Mouse (Mus musculus): Measurements from ENCODE around the gene 1810010H24Rik.
"Not testable (repeated sequence)": the region's sequence is repeated elsewhere in the genome, so short reads cannot be mapped to it uniquely, and the experiment has no call there.

Gene 1810010H24Rik

GRCm38 (mm10) chr11:107014020-107014585, 11.4 kb upstream of the 1810010H24Rik start:
- DNase-seq, result no peak

- no peak for DNase-seq
Observed at GRCm38 (mm10) chr11:107014597-107015309, 10.7 kb upstream of the 1810010H24Rik start.

GRCm38 (mm10) chr11:107015535-107016187, 9.8 kb upstream of the 1810010H24Rik start:
- DNase-seq, result not testable (repeated sequence)

GRCm38 (mm10) chr11:107016893-107017292, 8.6 kb upstream of the 1810010H24Rik start:
- DNase-seq, result no peak

DNA sequence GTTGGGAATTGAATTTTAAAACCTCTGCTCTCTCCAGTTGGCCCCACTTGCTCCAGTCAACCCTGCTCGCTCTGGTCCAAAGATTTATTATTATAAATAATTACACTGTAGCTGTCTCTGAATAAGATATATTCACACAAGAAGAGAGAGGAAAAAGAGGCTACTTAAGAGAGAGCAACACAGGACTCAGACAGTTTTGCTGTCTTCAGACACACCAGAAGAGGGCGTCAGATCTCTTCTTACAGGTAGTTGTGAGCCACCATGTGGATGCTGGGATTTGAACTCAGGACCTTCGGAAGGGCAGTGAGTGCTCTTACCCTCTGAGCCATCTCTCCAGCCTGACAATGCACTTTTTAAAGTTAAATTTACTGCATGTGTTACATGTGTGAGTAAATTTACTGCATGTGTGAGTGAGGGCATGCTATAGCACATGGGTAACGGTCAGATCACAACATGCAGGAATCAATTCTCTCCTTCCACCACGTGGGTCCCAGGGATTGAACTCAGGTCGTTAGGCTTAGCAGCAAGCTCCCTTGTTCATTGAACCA, 8.1 kb upstream of the 1810010H24Rik start:
- no peak for DNase-seq

- no peak for DNase-seq
Observed at GRCm38 (mm10) chr11:107018606-107019005, 6.9 kb upstream of the 1810010H24Rik start.

- no peak for DNase-seq
Observed at GRCm38 (mm10) chr11:107019318-107019717, 6.2 kb upstream of the 1810010H24Rik start.

GRCm38 (mm10) chr11:107019722-107020121, 5.8 kb upstream of the 1810010H24Rik start:
- not testable (repeated sequence) for DNase-seq

DNA sequence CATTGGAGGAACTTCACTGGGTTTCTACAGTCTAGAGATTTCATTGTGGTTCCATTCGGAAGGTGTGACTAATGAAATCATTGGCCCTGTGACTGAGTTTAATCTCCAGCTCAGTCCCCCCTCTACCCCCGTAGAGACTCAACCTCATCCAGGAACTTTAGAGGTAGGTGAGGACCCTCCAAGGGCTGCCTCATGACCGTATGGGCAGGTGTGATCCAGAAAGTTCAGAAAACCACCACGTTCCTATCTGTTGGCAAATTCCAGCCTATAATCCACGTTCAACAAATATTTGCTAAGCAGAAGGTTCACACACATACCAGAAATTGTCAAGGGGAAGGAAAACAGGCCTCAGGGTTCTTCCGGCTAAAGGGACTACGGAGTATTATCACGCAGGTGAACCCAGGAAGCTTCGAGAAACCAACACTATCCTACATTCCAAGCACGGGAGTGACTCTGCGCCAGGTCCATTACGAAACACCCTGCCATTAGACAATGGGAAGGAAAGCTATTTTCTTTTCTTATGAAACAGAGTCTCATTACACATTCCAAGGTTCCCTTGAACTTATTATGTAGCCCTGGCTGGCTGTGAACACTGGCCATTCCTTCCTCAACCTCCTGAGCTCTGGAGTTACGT, 3.3 kb upstream of the 1810010H24Rik start:
- DNase-seq, result no peak

GRCm38 (mm10) chr11:107024406-107024805, 1.1 kb upstream of the 1810010H24Rik start:
- no peak for DNase-seq

DNA sequence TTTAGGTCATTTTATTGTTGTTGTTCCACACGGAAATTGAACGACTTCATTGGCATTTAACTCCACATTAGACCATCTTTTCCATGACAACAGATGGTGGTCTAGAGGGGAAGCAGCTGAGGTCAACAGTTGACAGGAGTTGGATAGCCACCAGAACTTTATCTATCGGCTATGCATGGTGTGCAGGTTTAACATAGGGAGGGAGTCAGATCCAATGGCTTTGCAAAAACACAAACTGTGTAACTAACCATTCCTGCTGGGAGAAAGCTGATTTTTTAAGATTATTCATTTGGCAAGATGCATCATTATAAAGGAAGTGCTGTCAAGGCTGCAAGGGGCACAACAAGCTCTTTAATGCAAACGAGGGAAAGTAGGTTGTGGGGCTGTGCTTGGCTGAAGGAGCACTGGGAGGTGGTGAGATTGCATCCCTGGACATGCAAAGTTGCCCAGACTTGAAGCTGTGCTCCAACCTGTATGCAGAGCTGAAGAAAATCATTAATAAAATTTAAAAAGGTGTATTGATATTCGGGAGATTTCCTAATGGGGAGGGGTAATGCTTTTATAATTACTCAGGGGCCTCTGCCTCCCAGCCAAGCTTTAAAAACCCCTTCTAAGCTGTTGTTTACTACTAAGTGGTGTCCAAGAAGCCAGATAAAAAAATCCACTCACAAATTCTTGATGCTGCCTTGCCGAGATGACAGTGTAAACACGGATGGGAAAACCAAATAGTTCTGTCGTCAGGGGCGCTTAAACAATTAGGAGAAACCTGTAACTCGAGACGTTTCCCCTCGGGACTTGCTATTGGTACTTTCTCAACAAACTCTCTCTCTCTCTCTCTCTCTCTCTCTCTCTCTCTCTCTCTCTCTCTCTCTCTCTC, 1.3 kb downstream of the 1810010H24Rik start:
- DNase-seq, result no peak

- peak; percentile 88 for DNase-seq
Observed at GRCm38 (mm10) chr11:107027431-107028274, 2.2 kb downstream of the 1810010H24Rik start.

- no peak for DNase-seq
Observed at GRCm38 (mm10) chr11:107028275-107028618, 2.8 kb downstream of the 1810010H24Rik start.

- no peak for DNase-seq
Observed at GRCm38 (mm10) chr11:107028754-107029153, 3.3 kb downstream of the 1810010H24Rik start.

DNA sequence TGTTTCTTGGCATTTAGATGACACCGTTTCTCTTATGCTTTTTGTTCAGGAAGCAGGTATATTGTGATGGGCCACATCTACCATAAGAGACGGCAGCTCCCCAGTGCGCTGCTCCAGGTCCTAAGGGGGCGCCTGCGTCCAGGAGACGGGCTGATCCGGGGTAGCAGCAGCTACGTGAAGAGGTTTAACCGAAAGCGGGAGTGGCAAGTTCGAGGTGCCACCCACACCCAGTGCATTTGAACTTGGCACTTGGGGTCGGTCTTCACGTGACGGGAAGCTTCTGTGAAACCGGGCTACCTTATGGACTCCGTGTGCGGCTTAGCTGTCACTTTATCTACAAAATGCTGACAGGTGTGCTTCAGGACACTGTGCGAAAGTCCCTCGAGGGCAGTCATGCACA, 4.1 kb downstream of the 1810010H24Rik start:
- DNase-seq, result no peak

DNA sequence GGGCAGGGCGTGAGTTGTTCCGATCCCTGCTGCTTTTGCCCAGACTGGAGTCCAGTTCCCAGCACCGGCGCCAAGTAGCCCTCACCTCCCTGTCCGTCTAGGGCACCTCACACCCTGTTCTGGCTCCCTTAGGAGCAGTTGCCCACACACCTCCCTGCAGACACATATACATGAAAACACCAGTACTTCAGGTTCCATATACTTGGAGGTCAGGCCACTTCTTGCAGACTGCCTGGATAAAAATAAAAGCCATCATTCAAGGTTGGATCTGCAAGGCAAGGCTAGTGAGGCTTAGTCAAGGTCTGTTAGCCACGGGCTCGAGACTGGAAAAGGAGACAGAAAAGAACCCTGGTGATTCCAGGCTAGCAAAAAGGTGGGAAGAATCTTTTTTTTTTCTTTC, 6.2 kb downstream of the 1810010H24Rik start:
- no peak for DNase-seq

GRCm38 (mm10) chr11:107034085-107034810, 8.8 kb downstream of the 1810010H24Rik start:
- no peak for DNase-seq

GRCm38 (mm10) chr11:107039417-107039816, 13.9 kb downstream of the 1810010H24Rik start:
- no peak for DNase-seq

- DNase-seq, result no peak
Observed at GRCm38 (mm10) chr11:107041396-107041795, 15.9 kb downstream of the 1810010H24Rik start.

- no peak for DNase-seq
Observed at GRCm38 (mm10) chr11:107043361-107043760, 17.9 kb downstream of the 1810010H24Rik start.

GRCm38 (mm10) chr11:107044321-107044720, 18.8 kb downstream of the 1810010H24Rik start:
- DNase-seq, result peak; percentile 75

All from cerebellum, adult 11 months (tissue).